Mouse (Mus musculus) testis, adult 2 months (tissue): ENCODE data around the gene Rab5b. TPM values are rescaled to one million over a fixed set of nuclear protein-coding genes. Genes with fewer than 3 reads are reported as not detected.

Experiments
- H3K27ac ChIP-seq: fragments of 200-500 bp; 2 replicates; pipeline ENCODE4 v1.5.1; 2012; ENCODE audit warnings: low read depth, low read length; ENCODE audit not compliant: control insufficient read depth, insufficient read depth
- H3K27me3 ChIP-seq: fragments of 200-500 bp; 2 replicates; pipeline ENCODE4 v1.6.1; 2012; ENCODE audit warnings: mild to moderate bottlenecking, low read length, moderate library complexity; ENCODE audit not compliant: control insufficient read depth, insufficient read depth
- H3K36me3 ChIP-seq: fragments of 200-500 bp; 2 replicates; pipeline ENCODE4 v1.6.1; 2012; ENCODE audit warnings: mild to moderate bottlenecking, low read length; ENCODE audit not compliant: control insufficient read depth, insufficient read depth
- H3K4me1 ChIP-seq: fragments of 200-500 bp; 2 replicates; pipeline ENCODE4 v1.6.1; 2012; ENCODE audit warnings: low read length; ENCODE audit not compliant: control insufficient read depth, insufficient read depth
- H3K4me3 ChIP-seq: fragments of 200-500 bp; 2 replicates; pipeline ENCODE4 v1.5.1; 2012; ENCODE audit warnings: low read depth, mild to moderate bottlenecking, low read length, moderate library complexity, mixed read lengths; ENCODE audit not compliant: control insufficient read depth
- CTCF ChIP-seq: fragments of 200-500 bp; IDR thresholded peaks from 2 replicates; pipeline ENCODE4 v1.5.1; 2012; ENCODE audit warnings: low read depth, mild to moderate bottlenecking, inconsistent platforms, low read length, moderate library complexity; ENCODE audit not compliant: control insufficient read depth, insufficient read depth, insufficient replicate concordance
- POLR2A ChIP-seq: fragments of 200-500 bp; IDR thresholded peaks from 2 replicates; pipeline ENCODE4 v1.6.1; 2012; ENCODE audit warnings: low read depth, mild to moderate bottlenecking, inconsistent platforms, low read length, moderate library complexity; ENCODE audit not compliant: control insufficient read depth
- polyA plus RNA-seq: library from polyadenylated mRNA; depleted of rRNA; stranded (reverse); fragments of >200 nt; gene quantifications from 2 replicates; pipeline ENCODE4 v1.2.3, GENCODE M21; 2012

Gene Rab5b
- polyA plus RNA-seq, 1 experiment, result 31.1 TPM

DNA sequence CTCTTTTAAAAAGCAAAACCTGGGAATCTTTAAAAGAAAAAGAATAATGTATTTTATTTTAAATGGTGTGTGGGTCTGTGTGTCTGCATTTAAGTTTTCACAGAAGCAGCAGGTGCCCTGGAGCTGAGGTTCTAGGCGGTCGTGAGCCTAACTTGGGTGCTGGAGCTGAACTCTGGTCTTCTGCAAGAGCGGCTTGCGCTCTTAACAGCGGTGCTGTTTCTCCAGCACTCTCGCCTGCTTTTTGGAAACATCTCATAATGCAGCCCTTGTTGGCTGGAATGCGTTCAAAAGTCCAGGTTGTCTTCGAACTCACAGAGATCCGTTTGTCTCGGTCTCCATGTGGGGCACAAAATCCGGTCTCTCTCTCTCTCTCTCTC lies 9.2 kb upstream of the Rab5b start:
- Histone ChIP-seq H3K4me3 (peak overlapping the region; percentile 69), H3K4me1 (peaks cover 16% of the 10 kb centered on the region), H3K27ac (peak overlapping the region; percentile 84), H3K36me3 (no peaks in the 10 kb centered on the region; the same call in none of the 2 replicates), H3K27me3 (no peaks in the 10 kb centered on the region)
- TF ChIP-seq CTCF (no peak), POLR2A (no peak)

DNA sequence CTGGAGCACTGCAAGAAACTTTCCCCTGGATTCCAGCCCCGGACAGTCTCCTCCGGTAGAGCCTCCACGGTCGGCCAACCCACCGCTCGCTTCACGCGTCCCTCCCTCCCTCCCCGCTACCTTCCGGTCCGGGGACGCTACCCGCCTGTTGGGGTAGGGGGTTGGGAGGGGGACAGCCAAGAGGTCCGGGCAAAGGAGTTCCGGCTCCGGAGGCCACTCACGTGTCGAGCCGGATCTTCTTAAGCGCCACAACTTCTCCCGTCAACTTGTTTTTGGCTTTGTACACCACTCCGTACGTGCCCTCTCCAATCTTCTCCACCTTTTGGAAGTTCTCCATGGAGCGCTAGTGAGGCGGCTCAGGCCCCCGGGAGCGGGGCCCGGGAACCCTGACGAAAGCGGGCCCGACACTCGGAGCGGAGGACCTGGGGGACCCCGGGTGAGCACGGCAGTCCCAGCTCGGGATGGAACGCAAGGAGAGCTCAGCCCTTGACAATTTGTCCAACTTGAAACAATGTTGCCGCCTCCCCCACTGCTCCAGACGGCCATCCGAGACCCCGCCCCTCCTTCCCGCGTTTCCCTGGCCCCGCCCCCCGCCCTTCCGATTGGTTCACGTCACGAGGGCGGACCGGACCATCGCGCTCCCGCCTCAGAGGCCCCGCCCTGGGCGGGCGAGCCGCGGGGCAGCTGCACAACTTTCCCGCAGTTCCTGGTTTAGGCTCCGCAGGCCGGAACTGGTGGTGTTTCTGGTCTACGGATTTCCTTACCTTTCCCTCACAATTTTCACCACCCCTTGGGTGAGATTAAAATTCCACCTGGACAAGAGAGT lies 8.6 kb upstream of the Rab5b start, which contains the start of gene Cdk2:
Gene Cdk2, minus strand, starts transcription at position 541 of the 826 bp plus-strand sequence.
- Histone ChIP-seq H3K36me3 (no peaks in the 10 kb centered on the region; the same call in none of the 2 replicates), H3K4me1 (peaks cover 16% of the 10 kb centered on the region), H3K27me3 (no peaks in the 10 kb centered on the region), H3K4me3 (peak within 1 kb of the TSS; percentile 95), H3K27ac (peak within 1 kb of the TSS; percentile 89)
- TF ChIP-seq POLR2A (peak; percentile 84), CTCF (no peak)

DNA sequence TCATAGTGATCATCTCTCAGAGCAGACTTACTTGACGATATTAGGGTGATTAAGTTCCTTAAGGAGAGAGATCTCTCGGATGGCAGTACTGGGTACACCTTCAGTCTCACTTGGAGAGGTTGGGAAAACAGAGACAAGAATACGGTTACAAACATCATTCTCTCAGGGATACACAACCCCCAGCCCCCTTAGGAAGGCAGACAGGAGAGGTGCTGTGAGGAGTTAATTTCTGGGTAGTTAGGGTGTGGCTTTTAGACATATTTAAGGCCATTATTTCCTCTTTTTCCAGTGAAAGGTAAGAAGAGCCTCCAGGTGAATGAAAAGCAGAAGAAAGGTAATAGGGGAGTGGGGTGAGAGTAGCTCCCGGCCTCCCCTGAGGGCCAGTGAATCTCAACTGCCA lies 7.8 kb upstream of the Rab5b start, which contains the start of gene Pmel:
Gene Pmel, plus strand, starts transcription at position 301 of the 400 bp plus-strand sequence.
- H3K27me3 ChIP-seq, result no peaks in the 10 kb centered on the region
- H3K27ac ChIP-seq, result peak within 1 kb of the TSS; percentile 89
- H3K4me3 ChIP-seq, result peak within 1 kb of the TSS; percentile 95
- no peak for TF ChIP-seq CTCF
- no peak for TF ChIP-seq POLR2A
- H3K36me3 ChIP-seq, result no peaks in the 10 kb centered on the region; the same call in none of the 2 replicates
- H3K4me1 ChIP-seq, result peaks cover 16% of the 10 kb centered on the region

DNA sequence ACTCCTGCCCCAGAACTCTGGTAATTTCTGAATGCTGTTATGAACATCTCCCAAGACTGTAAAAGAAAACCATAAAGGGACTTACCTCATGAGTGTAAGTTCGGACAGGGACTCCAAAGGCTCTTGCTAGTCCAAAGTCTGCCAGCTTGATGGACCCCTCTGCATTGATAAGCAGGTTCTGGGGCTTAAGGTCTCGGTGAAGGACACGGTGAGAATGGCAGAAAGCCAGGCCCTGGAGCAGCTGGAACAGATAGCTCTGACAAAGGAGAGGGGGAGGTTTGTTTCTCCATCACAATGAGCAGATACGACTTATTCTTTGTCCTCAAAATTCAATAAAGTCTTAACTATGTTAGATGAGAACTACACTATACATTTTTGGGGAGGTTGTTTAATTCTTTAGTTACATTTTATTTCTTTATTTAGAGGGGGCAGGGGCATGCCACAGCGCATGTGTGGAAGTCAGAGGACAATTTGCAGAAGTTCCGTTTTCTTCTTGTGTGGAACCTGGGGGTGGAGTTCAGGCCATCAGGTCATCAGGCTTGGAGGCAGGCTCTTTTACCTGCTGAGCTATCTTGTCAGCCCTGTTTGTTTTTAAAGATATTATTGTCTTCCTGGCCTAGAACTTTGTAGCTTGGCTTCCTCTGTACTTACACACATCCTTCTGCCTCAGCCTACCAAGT lies 6.4 kb upstream of the Rab5b start:
- no peaks in the 10 kb centered on the region; the same call in none of the 2 replicates for H3K36me3 ChIP-seq
- H3K4me3 ChIP-seq, result no peak overlapping the region
- peaks cover 16% of the 10 kb centered on the region for H3K4me1 ChIP-seq
- H3K27ac ChIP-seq, result no peak overlapping the region
- TF ChIP-seq POLR2A (no peak), CTCF (no peak)
- H3K27me3 ChIP-seq, result no peaks in the 10 kb centered on the region

- Histone ChIP-seq H3K27ac (no peak overlapping the region), H3K36me3 (no peaks in the 10 kb centered on the region; the same call in none of the 2 replicates), H3K27me3 (no peaks in the 10 kb centered on the region), H3K4me1 (peaks cover 15% of the 10 kb centered on the region), H3K4me3 (no peak overlapping the region)
- TF ChIP-seq CTCF (no peak), POLR2A (no peak)
Observed at GRCm38 (mm10) chr10:128700712-128701111, 4.6 kb upstream of the Rab5b start.

DNA sequence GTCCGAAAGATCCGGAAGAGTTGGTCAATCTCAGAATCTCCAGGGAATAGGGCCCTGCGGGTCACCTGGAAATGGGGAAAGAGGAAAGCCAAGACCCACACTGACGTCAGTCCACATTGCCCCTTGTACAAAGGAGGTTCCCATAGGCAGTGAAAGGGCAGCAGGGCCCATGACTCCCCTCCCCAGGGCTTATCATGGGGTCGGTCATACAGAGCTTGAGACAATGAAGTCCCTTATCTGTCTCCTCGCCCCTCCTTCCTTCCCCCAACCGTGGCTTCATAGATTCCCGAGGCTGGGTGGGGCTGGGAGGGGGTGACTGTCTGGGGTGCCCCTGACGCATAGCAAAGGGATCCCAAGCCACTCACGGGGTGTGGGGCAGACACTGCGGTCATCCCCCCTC lies 3.5 kb upstream of the Rab5b start:
- no peak for TF ChIP-seq CTCF
- TF ChIP-seq POLR2A, result no peak
- no peaks in the 10 kb centered on the region; the same call in none of the 2 replicates for H3K36me3 ChIP-seq

GRCm38 (mm10) chr10:128699006-128699405 lies 2.9 kb upstream of the Rab5b start:
- no peaks in the 10 kb centered on the region; the same call in none of the 2 replicates for H3K36me3 ChIP-seq
- H3K4me1 ChIP-seq, result peaks cover 12% of the 10 kb centered on the region; the same call in 1 of the 2 replicates
- no peak overlapping the region for H3K27ac ChIP-seq
- H3K4me3 ChIP-seq, result no peak overlapping the region
- no peak for TF ChIP-seq CTCF
- no peaks in the 10 kb centered on the region for H3K27me3 ChIP-seq

More for the DNA sequence above, 3.5 kb upstream of the Rab5b start:
- Histone ChIP-seq H3K27me3 (no peaks in the 10 kb centered on the region), H3K4me3 (no peak overlapping the region), H3K4me1 (peaks cover 13% of the 10 kb centered on the region; the same call in 1 of the 2 replicates), H3K27ac (no peak overlapping the region)
